Mouse (Mus musculus): ENCODE measurements around the gene Dmrtc1c2. TPM values are rescaled to one million over a fixed set of nuclear protein-coding genes. Genes with fewer than 3 reads are reported as not detected.
"Not testable (repeated sequence)": the region's sequence is repeated elsewhere in the genome, so short reads cannot be mapped to it uniquely, and the experiment has no call there.

Dmrtc1c2 gene
- not detected for polyA plus RNA-seq (2021)

DNA sequence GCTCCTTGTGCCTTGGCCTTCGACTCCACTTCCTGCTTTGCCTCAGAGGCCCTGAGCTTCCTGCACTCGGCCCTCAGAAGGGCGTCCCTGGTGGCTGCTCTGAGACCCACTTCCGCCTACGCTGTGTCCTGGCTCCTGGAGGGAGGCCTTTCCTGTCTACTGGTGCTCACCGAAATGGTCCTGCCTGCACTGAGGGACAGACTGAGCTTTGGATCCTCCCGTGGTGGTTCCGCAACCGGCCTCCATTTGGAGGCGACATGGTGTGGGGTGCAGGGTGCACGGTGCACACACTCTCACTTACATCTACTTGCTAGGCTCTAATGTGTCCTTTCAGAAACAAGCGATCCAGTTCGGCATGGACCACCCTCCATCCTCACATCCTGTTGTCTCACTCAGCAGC, at the start of gene Dmrtc1c2:
Gene Dmrtc1c2 (minus strand): TSS at position 101 of the 400 bp plus-strand sequence.
- DNase-seq (ENCODE audit: low read depth, low spot score); POLR2A ChIA-PET; CTCF ChIA-PET; ATAC-seq; in situ Hi-C loops (cut with MboI; ENCODE audit: low pct_unique_long_range_greater_than_20kb); H3K27me3 ChIP-seq: not testable (repeated sequence)

DNA sequence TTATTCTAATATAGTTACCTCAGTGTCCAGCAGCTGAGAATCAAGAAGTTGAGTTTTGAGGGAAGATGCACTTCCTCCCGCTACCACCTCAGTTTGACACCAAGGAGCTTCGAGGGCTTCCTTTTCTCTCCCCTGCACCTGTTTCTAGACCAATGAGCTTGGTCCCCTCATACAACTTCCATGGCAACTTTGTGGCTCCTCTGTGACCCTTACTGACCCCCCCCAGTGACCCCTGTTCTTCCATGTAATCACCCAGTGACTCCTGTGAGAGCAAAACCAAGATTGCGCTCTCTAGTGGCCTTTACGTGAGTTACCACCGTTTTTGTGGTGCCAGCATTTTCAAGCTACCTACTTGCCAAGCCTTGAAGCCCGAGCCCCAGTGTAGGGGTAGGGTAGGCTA, 13.5 kb upstream of the Dmrtc1c2 start, which contains the start of gene 1700031F05Rik:
Gene 1700031F05Rik (minus strand): TSS at position 101 of the 400 bp plus-strand sequence.
- CTCF ChIA-PET: no interaction called here
- TF ChIP-seq CTCF (IDR thresholded peaks at IDR 0.05): no peak
- no peaks in the 10 kb centered on the region for H3K27me3 ChIP-seq
- no peak for DNase-seq (ENCODE audit: low read depth, low spot score)
- POLR2A ChIA-PET: no interaction called here
- no peak for ATAC-seq
- in situ Hi-C loops (cut with MboI; ENCODE audit: low pct_unique_long_range_greater_than_20kb): no loop called here

- peaks cover 41% of the 10 kb centered on the region for H3K27me3 ChIP-seq
- DNase-seq (ENCODE audit: low read depth, low spot score): no peak
- in situ Hi-C loops (cut with MboI; ENCODE audit: low pct_unique_long_range_greater_than_20kb): no loop called here
- TF ChIP-seq CTCF (IDR thresholded peaks at IDR 0.05): no peak
- ChIA-PET POLR2A (no interaction called here), CTCF (no interaction called here)
- no peak for ATAC-seq
These were observed 42.1 kb downstream of the Dmrtc1c2 start for GRCm38 (mm10) chrX:102812311-102812710.

DNA sequence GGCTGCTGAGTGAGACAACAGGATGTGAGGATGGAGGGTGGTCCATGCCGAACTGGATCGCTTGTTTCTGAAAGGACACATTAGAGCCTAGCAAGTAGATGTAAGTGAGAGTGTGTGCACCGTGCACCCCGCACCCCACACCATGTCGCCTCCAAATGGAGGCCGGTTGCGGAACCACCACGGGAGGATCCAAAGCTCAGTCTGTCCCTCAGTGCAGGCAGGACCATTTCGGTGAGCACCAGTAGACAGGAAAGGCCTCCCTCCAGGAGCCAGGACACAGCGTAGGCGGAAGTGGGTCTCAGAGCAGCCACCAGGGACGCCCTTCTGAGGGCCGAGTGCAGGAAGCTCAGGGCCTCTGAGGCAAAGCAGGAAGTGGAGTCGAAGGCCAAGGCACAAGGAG, 51.8 kb downstream of the Dmrtc1c2 start, which contains the start of gene Dmrtc1c1:
Gene Dmrtc1c1 (plus strand): TSS at position 301 of the 400 bp plus-strand sequence.
- ATAC-seq; DNase-seq (ENCODE audit: low read depth, low spot score); CTCF ChIA-PET; POLR2A ChIA-PET; H3K27me3 ChIP-seq; in situ Hi-C loops (cut with MboI; ENCODE audit: low pct_unique_long_range_greater_than_20kb): not testable (repeated sequence)

Other genes starting within 250 kb of the Dmrtc1c2 start
- 18.3 TPM for gene Phka1, start 210.4 kb downstream of the Dmrtc1c2 start, polyA plus RNA-seq (2021)
- gene Gm3880, start 167.6 kb downstream of the Dmrtc1c2 start, polyA plus RNA-seq (2021): not detected
- gene Gm9112, start 147.0 kb downstream of the Dmrtc1c2 start, polyA plus RNA-seq (2021): not detected
- gene Dmrtc1b, start 146.8 kb downstream of the Dmrtc1c2 start, polyA plus RNA-seq (2021): not detected
- not detected for gene Dmrtc1c1, start 51.7 kb downstream of the Dmrtc1c2 start, polyA plus RNA-seq (2021)
- not detected for gene 1700031F05Rik, start 13.4 kb upstream of the Dmrtc1c2 start, polyA plus RNA-seq (2021)
- gene Dmrtc1a, start 54.1 kb upstream of the Dmrtc1c2 start, polyA plus RNA-seq (2021): 0.05 TPM
- gene 1700011M02Rik, start 54.3 kb upstream of the Dmrtc1c2 start, polyA plus RNA-seq (2021): not detected
- gene 1700018G05Rik, start 73.8 kb upstream of the Dmrtc1c2 start, polyA plus RNA-seq (2021): not detected

All from Patski (cell line).